Mouse (Mus musculus): ENCODE data around the gene Sorbs1.

The Sorbs1 gene

DNA sequence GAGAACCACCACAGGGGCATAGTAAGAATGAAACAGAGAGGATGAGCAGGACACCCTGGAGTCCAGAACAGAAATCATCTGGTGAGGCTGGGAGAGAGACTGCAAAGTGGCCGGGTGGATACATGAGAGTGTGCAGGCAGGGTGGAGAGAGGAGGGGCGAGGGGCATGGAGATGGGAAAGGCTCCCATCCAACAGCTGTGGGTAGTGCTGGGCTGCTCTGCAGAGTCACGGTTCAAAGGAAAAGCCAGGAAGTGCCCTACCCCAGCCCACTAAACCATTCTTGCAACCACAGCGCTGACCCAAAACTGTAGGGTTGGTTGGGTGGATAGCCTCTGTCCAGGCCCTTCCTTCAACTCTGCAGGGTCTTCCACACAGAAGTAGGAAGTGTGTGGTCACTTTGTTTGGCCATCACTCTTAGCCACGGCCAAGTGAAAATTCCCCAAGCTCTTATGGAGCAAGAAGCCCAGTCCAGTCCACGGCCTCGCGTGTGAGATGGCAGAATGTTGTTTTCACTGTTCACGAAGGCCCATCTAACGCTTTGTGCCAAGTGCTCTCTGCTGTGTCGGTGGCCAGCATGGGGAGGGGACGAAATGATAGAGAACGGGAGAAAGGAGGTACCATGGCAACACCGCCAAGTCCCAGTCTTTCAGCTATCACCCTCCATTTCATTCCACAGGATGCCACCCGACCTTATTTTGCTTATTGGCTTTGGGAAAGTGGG is 203.0 kb downstream of the Sorbs1 start:
- in situ Hi-C loops (cut with MboI; ENCODE audit: low pct_unique_long_range_greater_than_20kb in 1 of 2, low sequenced_read_pairs in 2 of 2, unreplicated experiment in 1 of 2) = no loop called here

DNA sequence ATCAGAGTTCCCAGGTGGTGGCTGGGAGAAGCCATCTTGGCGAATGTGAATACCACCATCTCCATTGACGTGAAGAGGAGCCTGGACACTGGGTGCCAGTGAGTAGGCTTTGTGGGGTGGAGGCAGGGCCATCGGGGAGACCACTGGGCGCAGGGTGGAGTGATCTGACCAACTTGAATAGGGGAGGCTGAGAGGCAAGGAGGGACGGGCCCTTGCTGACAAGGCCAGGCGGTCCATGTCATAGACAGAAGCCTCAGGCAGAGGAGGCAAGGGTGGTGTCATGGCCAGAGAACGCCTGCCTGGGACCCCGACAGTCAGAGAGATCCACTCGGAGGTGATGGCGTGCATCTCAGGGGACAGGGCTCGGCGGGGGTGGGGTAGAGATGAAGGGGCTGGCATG is 203.7 kb downstream of the Sorbs1 start:
- in situ Hi-C loops (cut with MboI; ENCODE audit: low pct_unique_long_range_greater_than_20kb in 1 of 2, low sequenced_read_pairs in 2 of 2, unreplicated experiment in 1 of 2) = no loop called here

DNA sequence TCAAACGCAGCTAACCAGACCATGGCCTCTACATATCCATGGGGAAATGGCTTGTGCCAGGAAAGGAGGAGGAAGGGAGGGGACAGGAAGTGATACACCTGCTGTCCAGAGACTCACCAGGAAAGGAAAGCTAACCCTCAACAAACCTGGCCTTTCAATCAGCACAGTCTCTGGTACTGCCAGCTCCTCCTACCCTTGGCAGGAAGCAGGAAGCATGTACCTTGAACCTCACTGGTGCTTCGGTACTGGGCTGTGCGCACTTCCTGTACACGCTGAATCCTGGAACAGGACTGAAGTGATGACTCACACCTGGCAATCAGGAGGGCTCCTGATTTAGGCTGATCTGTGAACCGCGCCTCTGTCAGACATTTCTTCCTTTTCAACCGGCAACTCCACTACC is 206.0 kb downstream of the Sorbs1 start:
- in situ Hi-C loops (cut with MboI; ENCODE audit: low pct_unique_long_range_greater_than_20kb in 1 of 2, low sequenced_read_pairs in 2 of 2, unreplicated experiment in 1 of 2) = no loop called here

DNA sequence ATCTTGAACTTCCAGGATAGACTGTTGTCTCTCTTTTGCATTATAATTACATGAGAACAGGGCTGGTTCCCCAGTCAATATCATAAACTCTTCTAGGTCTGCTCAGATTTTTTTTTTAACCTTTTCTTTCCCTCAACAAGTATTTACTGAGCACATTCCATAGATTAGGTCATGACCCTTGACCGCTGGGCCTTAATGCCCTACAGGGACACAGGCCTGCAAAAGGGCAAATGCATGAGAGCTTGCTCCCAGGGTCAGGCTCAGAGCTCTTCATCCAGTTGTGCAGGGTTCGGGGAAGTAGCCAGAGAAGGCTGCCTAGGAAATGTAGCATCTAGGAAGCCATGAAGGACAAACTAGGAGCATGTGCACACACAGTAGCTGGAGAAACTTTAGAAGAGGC is 206.9 kb downstream of the Sorbs1 start:
- in situ Hi-C loops (cut with MboI; ENCODE audit: low pct_unique_long_range_greater_than_20kb in 1 of 2, low sequenced_read_pairs in 2 of 2, unreplicated experiment in 1 of 2) = no loop called here

DNA sequence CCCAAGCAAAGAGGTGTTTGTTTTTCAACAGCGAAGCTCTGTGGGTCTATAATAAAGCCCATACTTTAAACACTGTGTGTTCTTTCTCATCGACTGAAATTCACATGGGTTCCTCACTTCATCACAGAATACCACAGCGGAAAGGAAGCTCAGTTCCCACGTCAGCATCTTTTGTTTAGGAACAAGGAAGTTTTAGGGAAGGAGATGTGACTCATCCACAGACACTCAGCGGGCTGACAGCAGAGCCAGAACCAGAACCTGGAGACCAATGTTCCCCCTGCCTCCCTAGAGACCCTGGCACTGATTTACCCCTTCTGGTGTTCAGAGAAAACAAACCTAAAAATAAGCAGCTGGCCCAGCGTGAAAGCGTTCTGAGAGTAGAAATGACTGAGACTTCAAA is 208.1 kb downstream of the Sorbs1 start:
- in situ Hi-C loops (cut with MboI; ENCODE audit: low pct_unique_long_range_greater_than_20kb in 1 of 2, low sequenced_read_pairs in 2 of 2, unreplicated experiment in 1 of 2) = no loop called here

DNA sequence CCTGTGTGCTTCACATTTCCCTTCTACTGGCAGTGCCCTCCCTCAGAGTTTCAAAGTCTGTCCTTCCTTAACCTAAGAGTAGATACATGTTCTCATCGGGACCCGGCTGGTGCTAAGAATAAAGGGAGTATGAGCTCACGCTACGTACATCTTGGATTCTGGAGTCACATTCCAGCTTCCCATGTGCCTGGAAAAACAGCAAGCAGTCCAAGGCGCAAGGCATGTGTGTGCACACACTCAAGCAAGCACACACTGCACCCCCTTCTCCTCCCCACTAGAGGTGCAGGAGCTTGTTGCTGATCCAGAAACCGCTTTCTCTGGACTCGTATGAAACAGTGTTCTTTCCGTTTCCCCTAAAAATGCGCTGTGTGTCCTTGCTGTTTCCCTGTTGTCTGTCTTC is 210.7 kb downstream of the Sorbs1 start:
- in situ Hi-C loops (cut with MboI; ENCODE audit: low pct_unique_long_range_greater_than_20kb in 1 of 2, low sequenced_read_pairs in 2 of 2, unreplicated experiment in 1 of 2) = no loop called here

DNA sequence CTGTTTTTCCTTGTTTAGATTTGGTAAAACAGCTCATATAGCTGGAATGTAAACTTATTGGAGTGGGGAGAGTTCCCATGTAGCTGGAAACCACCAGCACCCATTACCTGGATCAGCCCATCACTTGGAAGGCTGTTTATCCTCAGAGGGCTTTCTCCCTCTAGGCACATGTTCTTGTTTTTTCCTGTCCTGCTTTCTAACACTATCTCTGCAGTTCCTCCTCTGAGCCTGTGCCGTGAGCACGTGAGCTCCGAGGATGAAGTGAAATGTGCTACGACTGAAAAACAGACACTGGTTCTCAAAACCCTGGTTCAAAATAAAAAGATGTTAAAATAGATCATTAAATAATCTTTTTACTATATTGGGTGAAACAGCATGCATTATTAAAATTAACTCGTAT is 211.1 kb downstream of the Sorbs1 start:
- in situ Hi-C loops (cut with MboI; ENCODE audit: low pct_unique_long_range_greater_than_20kb in 1 of 2, low sequenced_read_pairs in 2 of 2, unreplicated experiment in 1 of 2) = no loop called here

DNA sequence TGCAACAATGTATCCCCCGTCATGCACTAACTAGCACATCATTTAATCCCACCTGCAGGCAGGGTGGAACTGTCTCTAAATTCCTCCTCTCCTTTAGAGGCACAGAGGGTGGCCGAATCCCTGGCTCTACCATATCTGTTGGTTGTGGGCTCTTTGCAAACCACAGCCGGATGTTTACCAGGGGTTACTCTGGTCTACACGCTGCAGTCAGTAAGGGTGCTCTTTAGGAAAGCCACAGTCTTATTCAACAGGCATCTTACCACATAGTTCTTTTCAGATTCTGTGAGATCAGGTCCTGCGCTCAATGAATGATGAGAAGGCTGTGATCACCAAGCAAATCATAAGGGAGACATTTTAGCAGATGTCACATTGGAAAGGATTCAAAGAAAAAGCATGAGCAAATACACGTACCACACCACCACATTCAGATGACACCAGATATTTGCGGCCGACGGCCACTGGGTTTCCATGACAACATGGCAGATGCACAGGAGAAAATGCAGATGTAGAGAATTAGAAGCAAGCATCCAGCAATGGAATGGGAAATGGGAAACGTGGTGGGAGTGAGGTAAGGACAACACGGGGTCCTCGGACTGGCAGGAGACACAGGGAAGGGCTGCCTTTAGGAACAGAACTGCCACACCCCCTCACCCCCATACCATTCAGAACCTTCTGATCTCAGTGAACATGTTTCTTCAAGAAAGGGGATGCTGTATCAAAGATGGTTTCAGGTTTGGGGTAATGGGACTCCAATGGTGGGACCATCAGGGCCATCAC is 213.4 kb downstream of the Sorbs1 start:
- in situ Hi-C loops (cut with MboI; ENCODE audit: low pct_unique_long_range_greater_than_20kb in 1 of 2, low sequenced_read_pairs in 2 of 2, unreplicated experiment in 1 of 2) = no loop called here

DNA sequence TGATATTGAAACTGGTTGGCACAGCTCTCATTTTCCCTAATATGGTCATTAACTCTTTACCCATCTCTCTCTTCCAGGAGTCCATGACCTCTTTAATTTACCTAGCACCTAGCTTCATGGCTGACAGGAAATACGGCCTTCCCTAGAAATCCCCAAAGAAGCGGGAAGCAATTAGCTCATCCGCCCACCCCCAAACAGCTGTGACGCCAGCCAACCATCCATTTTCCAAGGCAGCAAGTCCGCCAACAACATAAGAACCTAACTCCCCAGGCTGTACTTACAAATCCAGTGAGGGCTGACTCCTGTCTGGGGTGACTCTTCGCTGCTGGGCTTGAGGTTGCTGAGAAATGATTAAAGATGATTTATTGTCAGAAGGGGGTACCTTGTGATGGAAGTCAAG is 214.4 kb downstream of the Sorbs1 start:
- in situ Hi-C loops (cut with MboI; ENCODE audit: low pct_unique_long_range_greater_than_20kb in 1 of 2, low sequenced_read_pairs in 2 of 2, unreplicated experiment in 1 of 2) = no loop called here

DNA sequence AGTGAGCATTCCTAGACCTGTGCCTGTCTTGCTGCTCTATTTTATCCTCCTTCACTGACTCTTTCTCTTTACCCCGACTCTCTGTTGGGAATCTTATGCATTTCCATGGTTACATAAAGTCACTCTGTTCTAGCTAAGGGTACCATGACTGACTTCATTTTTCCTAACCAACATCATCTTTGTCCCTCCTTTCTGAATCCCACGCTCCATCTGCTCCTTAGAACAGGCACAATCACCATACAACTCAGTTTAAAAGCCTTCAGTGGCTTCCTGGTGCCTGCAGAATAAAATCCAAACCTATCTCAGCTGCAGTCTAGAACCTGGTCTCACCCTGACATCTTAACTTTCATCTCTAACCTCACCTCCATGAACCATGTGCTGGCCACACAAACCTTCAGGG is 215.0 kb downstream of the Sorbs1 start:
- in situ Hi-C loops (cut with MboI; ENCODE audit: low pct_unique_long_range_greater_than_20kb in 1 of 2, low sequenced_read_pairs in 2 of 2, unreplicated experiment in 1 of 2) = no loop called here

DNA sequence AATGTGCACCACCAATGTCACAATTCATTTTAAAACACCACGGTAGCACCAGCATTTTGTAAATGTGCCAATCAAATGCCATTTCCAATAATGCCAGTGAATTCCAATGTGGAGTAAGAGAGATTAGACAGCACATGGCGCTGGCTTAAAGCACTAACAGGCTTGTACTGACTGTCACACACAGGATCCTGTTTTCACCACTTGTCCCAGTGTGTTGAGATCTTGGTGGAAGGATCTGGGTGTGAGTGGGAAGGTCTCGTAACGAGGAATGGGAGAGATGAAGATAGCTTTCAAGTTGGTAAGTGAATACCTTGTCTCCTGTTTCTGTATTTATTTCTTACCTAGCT is 215.8 kb downstream of the Sorbs1 start:
- in situ Hi-C loops (cut with MboI; ENCODE audit: low pct_unique_long_range_greater_than_20kb in 1 of 2, low sequenced_read_pairs in 2 of 2, unreplicated experiment in 1 of 2) = no loop called here

DNA sequence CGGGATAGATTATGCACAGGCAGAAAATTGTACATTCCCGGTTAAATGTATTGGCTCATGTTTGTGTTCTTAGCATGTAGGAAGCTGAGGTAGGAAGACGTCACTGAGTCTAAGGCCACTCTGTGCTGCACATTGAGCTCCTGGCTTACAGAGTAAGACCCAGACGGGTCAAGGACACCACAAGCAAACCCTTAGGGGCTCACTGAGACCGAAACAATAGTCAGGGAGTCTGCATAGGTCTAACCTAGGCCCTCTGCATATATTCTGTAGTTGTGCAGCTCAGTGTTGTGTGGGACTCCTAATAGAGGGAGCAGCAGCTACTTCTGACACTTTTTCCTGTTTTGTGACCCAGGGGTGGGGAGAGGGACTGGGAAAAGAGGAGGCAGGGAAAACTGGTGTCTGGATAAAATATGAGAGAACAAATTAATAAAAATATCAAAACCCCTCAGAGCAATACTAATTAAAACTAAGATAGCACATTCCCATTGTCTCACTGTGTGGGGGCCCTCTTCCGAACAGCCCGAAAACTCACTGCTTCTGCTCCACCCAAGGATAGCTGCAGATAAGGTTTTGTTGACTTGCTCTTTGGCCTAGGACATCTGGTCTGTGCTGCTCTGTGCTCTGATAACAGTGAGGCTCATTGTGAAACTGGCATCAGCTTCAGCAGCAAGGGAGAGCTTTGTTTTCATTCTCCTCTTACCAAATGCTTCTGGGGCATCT is 216.3 kb downstream of the Sorbs1 start:
- in situ Hi-C loops (cut with MboI; ENCODE audit: low pct_unique_long_range_greater_than_20kb in 1 of 2, low sequenced_read_pairs in 2 of 2, unreplicated experiment in 1 of 2) = no loop called here

DNA sequence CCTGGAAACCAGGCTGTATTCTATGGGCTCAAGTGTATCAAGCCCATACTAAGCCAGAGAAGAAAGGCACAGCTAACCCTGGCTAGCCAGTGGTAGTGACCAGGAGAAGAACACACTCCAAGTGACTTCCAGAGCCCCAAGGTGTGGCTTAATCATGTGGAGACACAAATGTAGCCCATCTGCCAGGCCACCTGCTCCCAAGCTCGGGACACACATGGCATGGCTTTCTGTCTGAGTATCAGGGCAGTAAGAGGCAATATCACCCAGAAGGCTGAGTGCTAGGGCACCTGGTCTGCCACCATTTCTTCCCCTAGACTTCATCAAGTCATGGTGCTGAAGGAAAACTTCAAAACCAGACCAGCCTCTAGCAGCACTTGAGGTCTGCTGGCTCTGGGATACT is 219.3 kb downstream of the Sorbs1 start:
- in situ Hi-C loops (cut with MboI; ENCODE audit: low pct_unique_long_range_greater_than_20kb in 1 of 2, low sequenced_read_pairs in 2 of 2, unreplicated experiment in 1 of 2) = no loop called here

DNA sequence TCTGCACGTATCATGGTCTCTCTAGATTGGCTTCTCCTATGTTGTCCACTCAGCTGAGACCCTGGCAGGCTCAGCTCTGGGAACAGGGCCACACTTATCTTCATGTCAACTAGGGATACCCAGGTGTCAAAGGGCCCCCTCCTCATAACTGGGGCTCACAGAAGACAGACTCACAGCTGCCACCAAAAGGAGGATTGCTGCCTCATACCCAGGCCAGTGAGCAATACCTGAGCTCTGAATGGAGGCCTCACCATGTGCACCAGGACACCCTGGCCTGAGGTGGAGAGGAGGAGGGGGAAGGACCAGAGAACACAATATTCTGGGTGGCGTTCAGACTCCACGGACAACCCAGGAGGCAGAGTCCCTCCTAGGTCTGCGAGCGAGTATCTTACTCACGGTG is 219.8 kb downstream of the Sorbs1 start:
- in situ Hi-C loops (cut with MboI; ENCODE audit: low pct_unique_long_range_greater_than_20kb in 1 of 2, low sequenced_read_pairs in 2 of 2, unreplicated experiment in 1 of 2) = no loop called here

DNA sequence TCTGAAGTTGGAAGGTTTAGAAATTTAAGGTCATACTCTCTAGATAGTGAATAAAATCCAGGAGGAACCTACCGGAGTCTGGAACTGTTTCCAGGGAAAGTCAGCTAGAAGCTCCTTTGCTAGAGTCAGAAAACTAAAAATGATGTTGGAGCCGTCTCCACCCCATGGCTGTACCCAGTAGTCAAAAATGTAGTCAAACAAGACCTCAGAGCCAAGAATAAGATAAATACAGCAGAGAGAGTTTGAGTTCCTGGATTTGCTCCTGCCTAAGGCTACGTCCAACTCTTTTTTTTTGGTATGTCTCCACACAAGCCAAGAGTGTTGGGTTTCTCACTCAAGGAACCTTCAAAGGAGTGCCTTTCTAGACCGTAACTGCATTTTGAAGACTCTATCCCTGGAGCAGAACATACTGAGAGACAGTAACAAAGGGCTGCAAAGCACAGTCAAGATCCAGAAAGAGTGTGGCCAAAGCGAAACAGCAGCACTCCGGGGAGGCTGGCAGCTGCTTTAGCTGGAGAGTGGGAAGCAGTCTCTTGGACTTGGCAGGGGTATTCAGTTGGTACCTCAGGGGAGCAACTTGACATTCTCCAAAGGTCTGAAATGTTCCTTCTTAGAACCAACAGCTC is 223.4 kb downstream of the Sorbs1 start:
- in situ Hi-C loops (cut with MboI; ENCODE audit: low pct_unique_long_range_greater_than_20kb in 1 of 2, low sequenced_read_pairs in 2 of 2, unreplicated experiment in 1 of 2) = no loop called here

DNA sequence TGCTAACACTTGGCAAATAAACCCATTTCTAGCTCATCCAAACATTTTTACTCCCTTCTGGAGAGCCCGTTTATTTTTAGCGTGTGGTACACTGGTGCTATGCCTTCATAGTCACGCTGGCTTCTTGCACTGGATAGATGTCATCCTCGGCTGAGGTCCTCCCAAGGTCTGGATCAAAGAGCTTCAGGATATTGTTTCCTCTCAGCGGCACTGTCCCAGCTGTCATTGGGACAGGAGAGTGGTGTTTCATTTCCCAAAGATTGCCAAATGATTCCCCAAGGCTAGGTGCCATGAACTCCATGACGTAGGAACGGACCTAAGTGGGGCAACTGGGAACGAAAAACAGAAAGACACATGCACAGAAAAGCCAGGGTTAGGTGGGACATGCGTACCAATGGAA is 225.2 kb downstream of the Sorbs1 start:
- in situ Hi-C loops (cut with MboI; ENCODE audit: low pct_unique_long_range_greater_than_20kb in 1 of 2, low sequenced_read_pairs in 2 of 2, unreplicated experiment in 1 of 2) = no loop called here

DNA sequence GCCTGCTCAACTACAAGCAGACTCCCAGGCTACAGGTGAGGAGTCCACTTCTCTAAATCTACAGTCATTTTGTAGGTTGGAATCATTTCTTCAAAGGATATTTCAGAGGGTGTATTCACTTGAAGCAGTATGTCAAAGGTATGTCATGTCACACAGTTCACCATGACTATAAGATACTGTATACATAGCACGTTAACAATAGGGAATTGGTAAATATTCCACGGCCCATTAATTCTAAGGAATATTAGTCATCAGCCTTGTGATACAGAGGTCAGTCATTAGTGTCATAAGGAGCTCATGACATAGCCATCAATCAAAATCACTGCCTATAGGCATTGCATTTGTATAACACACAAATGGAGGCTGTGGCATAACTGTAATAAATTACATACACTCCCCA is 228.9 kb downstream of the Sorbs1 start:
- in situ Hi-C loops (cut with MboI; ENCODE audit: low pct_unique_long_range_greater_than_20kb in 1 of 2, low sequenced_read_pairs in 2 of 2, unreplicated experiment in 1 of 2) = no loop called here

DNA sequence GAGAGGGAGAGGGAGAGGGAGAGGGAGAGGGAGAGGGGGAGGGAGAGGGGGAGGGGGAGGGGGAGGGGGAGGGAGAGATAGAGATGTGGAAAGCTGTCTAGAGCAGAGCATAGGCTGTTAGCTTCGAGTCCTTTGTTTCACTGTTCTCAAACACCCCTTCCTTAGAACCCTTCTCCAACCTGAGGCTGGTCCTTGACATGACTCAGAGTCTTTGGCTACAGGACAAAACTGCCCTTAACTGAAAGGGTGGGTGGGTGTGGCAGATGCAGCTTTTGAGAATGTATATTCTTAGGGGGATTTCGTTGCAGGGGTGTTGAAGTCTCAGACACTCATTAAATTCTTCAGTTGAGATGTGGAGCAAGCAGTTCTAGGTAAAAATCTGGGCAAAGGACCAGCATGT is 230.2 kb downstream of the Sorbs1 start:
- in situ Hi-C loops (cut with MboI; ENCODE audit: low pct_unique_long_range_greater_than_20kb in 1 of 2, low sequenced_read_pairs in 2 of 2, unreplicated experiment in 1 of 2) = no loop called here

DNA sequence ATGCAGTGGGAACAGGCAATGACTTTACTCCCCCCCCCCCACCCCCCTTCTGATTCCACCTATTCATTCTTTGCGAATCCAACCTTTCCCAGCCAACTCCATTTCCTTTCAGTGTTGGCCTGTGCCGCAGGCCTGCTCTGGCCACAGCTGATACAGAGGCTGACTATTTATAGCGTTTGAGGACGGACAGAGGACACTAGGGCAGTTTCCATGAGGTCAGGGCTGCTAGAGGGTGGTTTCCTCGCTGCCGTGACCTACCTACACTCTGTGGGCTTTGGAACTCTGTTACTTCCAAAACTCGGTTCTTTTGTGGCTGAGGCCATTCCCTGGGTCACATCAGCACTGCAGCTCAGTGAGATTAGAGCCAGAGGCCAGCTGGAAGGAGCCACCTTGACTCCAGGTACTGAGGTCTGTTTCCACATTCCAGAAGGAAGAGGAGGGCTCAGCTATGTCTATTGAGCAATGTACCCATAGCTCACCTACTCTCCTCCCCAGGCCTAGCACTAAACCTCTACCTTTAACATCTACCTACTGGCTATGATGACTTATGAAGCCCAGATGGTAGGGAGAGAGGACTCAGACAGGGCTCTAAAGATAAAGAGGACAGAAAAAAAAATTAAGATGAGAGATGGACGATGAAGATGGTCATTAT is 235.1 kb downstream of the Sorbs1 start:
- in situ Hi-C loops (cut with MboI; ENCODE audit: low pct_unique_long_range_greater_than_20kb in 1 of 2, low sequenced_read_pairs in 2 of 2, unreplicated experiment in 1 of 2) = no loop called here
